Mouse (Mus musculus) granulocyte monocyte progenitor cell, adult 5-6 weeks (primary cell): ENCODE measurements around the gene B3gnt4. TPM values are rescaled to one million over a fixed set of nuclear protein-coding genes. Genes with fewer than 3 reads are reported as not detected.

Experiments used
- ATAC-seq: replicated peaks from 2 replicates; pipeline ENCODE4 v1.8.0; 2016; ENCODE audit warnings: mild to moderate bottlenecking, moderate TSS enrichment, inconsistent platforms; ENCODE audit not compliant: poor library complexity, severe bottlenecking
- total RNA-seq, 2 experiments: library from RNA; stranded (forward) in 1 of 2; stranded (reverse) in 1 of 2; fragments of 200-712, 200-1000 nt in 1 of 2; fragments of >200 nt in 1 of 2; fragmentation: Nextera tagmentation in 1 of 2; gene quantifications; 2 replicates each; pipeline ENCODE4 v1.2.3; 2014 to 2017

B3gnt4 gene
- total RNA-seq, 2 experiments from 2014 or later: not detected

DNA sequence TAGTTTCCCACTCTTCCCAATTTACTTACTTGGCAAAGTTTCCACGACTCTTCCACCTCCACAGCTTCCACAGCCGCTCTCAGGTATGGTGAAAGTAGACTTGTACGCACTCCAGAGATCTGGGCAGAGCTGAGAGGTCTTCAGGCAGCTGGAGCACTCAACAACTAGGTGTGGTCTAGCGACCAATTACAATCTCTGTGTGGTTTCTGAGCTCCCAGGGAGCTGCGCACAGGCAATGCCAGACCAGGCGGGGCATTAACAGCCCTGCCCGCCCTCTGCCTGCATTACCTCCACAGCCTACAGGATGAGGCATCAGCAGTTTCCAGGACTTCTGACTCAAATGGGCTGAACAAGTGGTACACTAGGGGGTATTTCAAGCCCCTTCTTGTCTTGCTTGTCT, 15.0 kb downstream of the B3gnt4 start, which contains the start of gene Gm49027:
Gene Gm49027, minus strand, starts transcription at position 208 of the 400 bp plus-strand sequence.
- ATAC-seq: no peak

DNA sequence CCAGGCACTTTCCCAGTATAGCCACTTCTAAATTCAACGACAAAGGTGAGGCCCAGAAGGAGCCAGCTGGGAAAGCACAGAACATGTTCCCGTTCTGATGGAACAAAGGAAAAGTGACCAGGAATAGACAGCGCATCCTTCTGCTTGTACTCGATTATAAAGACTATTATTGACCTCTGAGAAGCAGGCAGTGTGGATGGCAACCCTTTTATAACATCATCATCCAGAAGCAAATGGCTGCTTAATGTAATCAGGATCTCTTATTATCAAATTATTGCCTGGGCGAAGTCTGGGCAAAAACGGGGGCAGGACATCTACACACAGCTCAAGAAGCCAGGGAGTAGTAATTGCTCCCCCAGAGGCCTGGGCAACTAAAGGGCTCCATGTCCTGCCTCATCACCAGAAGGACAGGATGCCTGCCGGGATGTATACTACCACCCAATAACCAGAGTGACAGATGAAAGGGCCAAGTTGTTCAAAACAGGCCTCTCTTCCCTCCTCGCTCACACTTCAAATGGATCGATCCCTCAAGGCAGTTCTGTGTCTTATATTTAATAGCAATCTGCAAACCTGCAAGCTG, 15.7 kb downstream of the B3gnt4 start:
- ATAC-seq: no peak

DNA sequence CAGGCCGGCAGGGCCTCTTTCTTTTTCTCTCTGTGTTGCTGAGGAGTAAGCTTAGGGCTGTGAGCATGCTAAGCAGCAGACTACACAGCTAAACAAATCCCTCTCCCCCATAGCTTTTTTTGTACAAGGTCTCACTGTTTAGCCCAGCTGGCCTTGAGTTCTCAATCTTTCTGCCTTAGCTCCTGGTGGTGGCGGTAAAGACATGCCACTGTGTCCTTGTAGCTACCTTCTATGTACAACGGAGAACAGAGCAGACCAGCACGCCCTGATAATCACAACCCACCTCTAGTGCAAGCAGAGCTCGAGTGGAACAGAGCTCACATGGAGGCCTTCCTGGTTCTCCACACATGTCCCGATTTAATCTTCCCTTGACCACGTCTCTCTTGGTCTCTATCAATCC, 18.4 kb downstream of the B3gnt4 start:
- no peak for ATAC-seq

DNA sequence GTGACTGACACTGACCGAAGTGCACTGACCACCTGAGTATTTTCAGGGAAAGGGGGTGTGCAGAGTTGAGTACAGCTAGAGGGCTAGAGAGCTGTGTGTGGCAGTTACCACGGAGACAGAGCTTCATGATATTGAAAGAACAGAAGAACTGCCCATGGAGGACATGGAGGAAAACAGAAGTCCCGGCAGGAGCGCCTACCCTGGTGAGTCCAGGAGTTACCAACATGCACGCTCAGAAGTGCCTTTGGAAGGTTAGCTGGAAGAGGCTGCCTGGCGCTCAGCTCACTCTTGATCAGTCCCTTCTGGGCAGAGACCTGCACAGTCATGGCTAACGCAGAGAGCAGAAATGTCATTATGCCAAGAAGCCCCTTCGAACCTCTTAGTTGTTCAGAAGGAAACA, 19.8 kb downstream of the B3gnt4 start:
- no peak for ATAC-seq

DNA sequence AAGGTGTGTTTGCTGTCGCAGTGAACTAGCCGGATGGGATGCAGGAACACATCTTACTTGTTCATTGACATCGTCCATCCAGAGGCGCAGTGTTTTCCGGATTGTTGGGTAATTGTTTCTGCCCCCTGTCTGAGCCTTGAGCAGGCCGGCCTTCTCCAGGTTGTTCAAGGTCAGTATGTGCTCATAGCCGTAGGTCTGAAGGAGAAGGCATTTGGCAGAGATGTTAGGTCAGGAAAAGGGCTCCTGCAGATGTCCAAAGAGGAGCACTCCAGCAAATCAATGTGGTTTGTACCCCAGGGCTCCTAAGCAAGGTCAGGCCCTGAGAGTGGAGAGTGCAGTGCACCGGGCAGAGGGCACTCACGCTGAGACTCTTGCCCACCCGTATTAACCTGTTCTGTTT, 23.5 kb downstream of the B3gnt4 start:
- no peak for ATAC-seq

DNA sequence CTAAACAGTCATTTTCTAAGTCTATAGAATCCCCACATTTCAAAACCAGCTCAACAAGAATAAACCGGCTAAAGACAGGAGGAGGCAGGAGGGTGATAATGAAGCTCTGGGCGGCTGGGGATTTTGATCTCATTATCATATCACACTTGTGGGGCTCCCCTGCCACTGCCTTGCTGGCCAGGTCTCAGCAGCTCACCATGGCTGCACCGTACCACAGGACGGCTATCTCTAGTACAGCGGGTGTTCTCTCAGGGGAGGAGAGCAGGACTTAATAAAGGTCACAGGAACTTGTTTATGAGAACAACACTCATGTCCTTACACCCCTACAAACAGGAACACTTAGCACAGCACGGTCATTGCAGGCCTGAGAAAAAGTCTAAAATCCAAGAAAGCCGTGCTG, 45.4 kb downstream of the B3gnt4 start:
- no peak for ATAC-seq

DNA sequence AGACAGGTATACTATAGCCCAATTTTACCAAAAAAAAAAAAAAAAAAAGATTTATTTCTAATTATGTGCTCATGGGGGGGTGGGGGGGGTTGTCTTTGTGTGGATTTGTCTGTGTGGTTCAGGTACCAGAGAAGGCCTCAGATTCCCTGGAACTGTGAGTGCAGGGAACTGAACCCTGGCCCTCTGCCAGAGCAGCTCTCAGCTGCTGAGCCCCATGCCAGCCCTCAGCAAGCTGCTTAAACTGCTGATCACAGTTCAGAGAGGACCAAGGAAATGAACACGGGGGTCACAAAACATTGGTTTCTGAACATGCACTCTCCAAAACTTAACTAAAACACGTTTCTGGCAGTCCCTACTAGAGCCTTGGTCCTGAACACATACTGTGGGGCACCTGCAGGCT, 46.2 kb downstream of the B3gnt4 start:
- ATAC-seq: no peak

DNA sequence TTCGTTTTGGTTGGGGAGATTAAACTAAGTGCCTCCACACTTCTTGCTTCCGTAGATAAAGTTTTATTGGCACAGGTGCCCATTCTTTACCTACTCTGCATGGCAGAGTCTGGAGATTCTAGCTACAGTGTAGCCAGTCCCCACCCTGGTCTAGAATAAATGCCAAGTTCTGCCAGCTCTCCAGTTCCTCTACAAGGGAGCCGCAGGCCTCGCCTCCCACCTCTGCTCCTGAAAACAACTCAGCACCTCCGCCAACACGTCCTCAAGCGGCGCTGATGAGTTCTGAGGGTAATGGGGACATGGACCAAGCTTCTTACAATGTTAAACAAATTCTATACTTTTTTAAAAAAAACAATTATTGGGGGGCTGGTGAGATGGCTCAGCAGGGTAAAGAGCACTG, 49.3 kb downstream of the B3gnt4 start:
- ATAC-seq: no peak

DNA sequence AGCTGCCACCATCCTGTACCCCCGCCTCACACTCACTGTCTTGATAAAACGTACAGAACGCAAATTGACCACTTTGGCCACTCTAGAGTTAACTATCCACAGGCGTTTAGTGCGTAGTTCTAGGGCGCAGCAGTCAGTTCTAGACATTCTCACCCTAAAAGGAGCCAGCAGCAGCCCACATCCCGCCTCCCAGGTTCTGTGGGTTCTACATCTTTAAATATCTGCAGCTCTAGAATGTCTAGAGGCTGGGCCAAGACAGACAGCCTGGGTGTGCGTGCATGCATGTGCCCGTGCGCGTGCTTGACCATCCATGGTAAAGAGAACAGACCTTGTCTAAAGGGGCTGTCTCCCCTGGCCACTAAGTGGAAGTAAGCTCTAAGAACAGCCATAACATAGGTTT, 50.9 kb downstream of the B3gnt4 start:
- ATAC-seq: no peak

Other genes starting within 250 kb of the B3gnt4 start
- 27.5 and 29.4 TPM in 2 replicates for gene Bcl7a, start 166.6 kb upstream of the B3gnt4 start, total RNA-seq (2014; fragmentation: Nextera tagmentation)
- gene Bcl7a, start 166.6 kb upstream of the B3gnt4 start, total RNA-seq (2017): 11.0 and 17.4 TPM in 2 replicates
- 46.9 and 52.3 TPM in 2 replicates for gene Mlxip, start 115.7 kb upstream of the B3gnt4 start, total RNA-seq (2014; fragmentation: Nextera tagmentation)
- 11.1 and 11.9 TPM in 2 replicates for gene Mlxip, start 115.7 kb upstream of the B3gnt4 start, total RNA-seq (2017)
- gene Lrrc43, start 21.2 kb upstream of the B3gnt4 start, total RNA-seq (2014; fragmentation: Nextera tagmentation): not detected in 2 replicates
- gene Lrrc43, start 21.2 kb upstream of the B3gnt4 start, total RNA-seq (2017): not detected in 2 replicates
- gene Il31, start 21.0 kb upstream of the B3gnt4 start, total RNA-seq (2014; fragmentation: Nextera tagmentation): not detected in 2 replicates
- not detected in 2 replicates for gene Il31, start 21.0 kb upstream of the B3gnt4 start, total RNA-seq (2017)
- gene Diablo, start 13.7 kb downstream of the B3gnt4 start, total RNA-seq (2014; fragmentation: Nextera tagmentation): 29.0 and 61.6 TPM in 2 replicates
- gene Diablo, start 13.7 kb downstream of the B3gnt4 start, total RNA-seq (2017): 54.6 and 62.5 TPM in 2 replicates
- gene Gm49027, start 15.0 kb downstream of the B3gnt4 start, total RNA-seq (2014; fragmentation: Nextera tagmentation): not detected in 2 replicates
- not detected in 2 replicates for gene Gm49027, start 15.0 kb downstream of the B3gnt4 start, total RNA-seq (2017)
- 23.1 and 39.0 TPM in 2 replicates for gene Vps33a, start 62.6 kb downstream of the B3gnt4 start, total RNA-seq (2014; fragmentation: Nextera tagmentation)
- 21.7 and 23.9 TPM in 2 replicates for gene Vps33a, start 62.6 kb downstream of the B3gnt4 start, total RNA-seq (2017)
- 41.7 and 56.0 TPM in 2 replicates for gene Clip1, start 174.2 kb downstream of the B3gnt4 start, total RNA-seq (2014; fragmentation: Nextera tagmentation)
- gene Clip1, start 174.2 kb downstream of the B3gnt4 start, total RNA-seq (2017): 63.4 and 65.9 TPM in 2 replicates
- 53.7 and 66.1 TPM in 2 replicates for gene Zcchc8, start 210.6 kb downstream of the B3gnt4 start, total RNA-seq (2014; fragmentation: Nextera tagmentation)
- 53.5 and 80.9 TPM in 2 replicates for gene Zcchc8, start 210.6 kb downstream of the B3gnt4 start, total RNA-seq (2017)
- gene Rsrc2, start 239.0 kb downstream of the B3gnt4 start, total RNA-seq (2014; fragmentation: Nextera tagmentation): 118 TPM in 2 replicates
- gene Rsrc2, start 239.0 kb downstream of the B3gnt4 start, total RNA-seq (2017): 171 and 227 TPM in 2 replicates
- gene Kntc1, start 239.3 kb downstream of the B3gnt4 start, total RNA-seq (2014; fragmentation: Nextera tagmentation): 63.0 and 74.9 TPM in 2 replicates
- 43.6 and 73.8 TPM in 2 replicates for gene Kntc1, start 239.3 kb downstream of the B3gnt4 start, total RNA-seq (2017)